Mouse (Mus musculus): Measurements from ENCODE around the gene Cd200r4.

Gene Cd200r4

GRCm38 (mm10) chr16:44875178-44875577, 63.6 kb downstream of the Cd200r4 start:
- in situ Hi-C loops (cut with MboI, MseI): no loop called here

- in situ Hi-C loops (cut with MboI, MseI): no loop called here
Measured at GRCm38 (mm10) chr16:44876625-44877024, 65.1 kb downstream of the Cd200r4 start.

GRCm38 (mm10) chr16:44877595-44877994, 66.1 kb downstream of the Cd200r4 start:
- in situ Hi-C loops (cut with MboI, MseI): no loop called here

Data from T-helper 2 cell (primary cell).